Mouse (Mus musculus) macrophage (primary cell): ENCODE results near the gene Rhbdf2. TPM values are rescaled to one million over a fixed set of nuclear protein-coding genes. Genes with fewer than 3 reads are reported as not detected.
A peak's percentile ranks its signal among the peaks of the same experiment; 100 is the strongest.
"Not testable (repeated sequence)": the region's sequence is repeated elsewhere in the genome, so short reads cannot be mapped to it uniquely, and the experiment has no call there.

Experiments
- H3K27ac ChIP-seq: fragments of 350-480 bp; formaldehyde crosslinking; 2 replicates; pipeline ENCODE4 v1.9.0; 2021
- H3K36me3 ChIP-seq: fragments of 350-480 bp; formaldehyde crosslinking; 2 replicates; pipeline ENCODE4 v1.9.0; 2021; ENCODE audit errors: inconsistent target
- H3K4me3 ChIP-seq: fragments of 350-480 bp; formaldehyde crosslinking; 2 replicates; pipeline ENCODE4 v1.9.0; 2021; ENCODE audit errors: inconsistent target
- H3K79me2 ChIP-seq: fragments of 350-480 bp; formaldehyde crosslinking; 2 replicates; pipeline ENCODE4 v1.9.0; 2021; ENCODE audit errors: inconsistent target
- WGBS: methylation state at CpG from one replicate; pipeline ENCODE4 v1.1.7; 2026; ENCODE audit warnings: inconsistent platforms; ENCODE audit not compliant: missing documents; 5-methylcytosine and 5-hydroxymethylcytosine counted together
- polyA plus RNA-seq: library from polyadenylated mRNA; stranded (reverse); fragments of 250-400 nt; gene quantifications from 3 replicates; pipeline ENCODE4 v1.2.4, GENCODE M21; 2018; ENCODE audit warnings: inconsistent platforms

Rhbdf2 gene
- polyA plus RNA-seq, 1 experiment from 2014 or later = 14.2 TPM

GRCm38 (mm10) chr11:116621258-116621704, 5.5 kb downstream of the Rhbdf2 start:
- 59% methylated on average over 6 of the region's 6 CpGs for whole genome bisulfite sequencing

GRCm38 (mm10) chr11:116620559-116621253, 6.1 kb downstream of the Rhbdf2 start:
- WGBS = 93% methylated on average over 10 of the region's 10 CpGs
- peaks cover 69% of the 10 kb centered on the region for H3K79me2 ChIP-seq
- peak overlapping the region; percentile 33 for H3K27ac ChIP-seq
- H3K4me3 ChIP-seq = no peak overlapping the region
- no peaks in the 10 kb centered on the region for H3K36me3 ChIP-seq

More at GRCm38 (mm10) chr11:116621258-116621704, 5.5 kb downstream of the Rhbdf2 start:
- H3K36me3 ChIP-seq = no peaks in the 10 kb centered on the region
- peaks cover 69% of the 10 kb centered on the region for H3K79me2 ChIP-seq
- H3K27ac ChIP-seq = peak overlapping the region; percentile 33
- no peak overlapping the region for H3K4me3 ChIP-seq

DNA sequence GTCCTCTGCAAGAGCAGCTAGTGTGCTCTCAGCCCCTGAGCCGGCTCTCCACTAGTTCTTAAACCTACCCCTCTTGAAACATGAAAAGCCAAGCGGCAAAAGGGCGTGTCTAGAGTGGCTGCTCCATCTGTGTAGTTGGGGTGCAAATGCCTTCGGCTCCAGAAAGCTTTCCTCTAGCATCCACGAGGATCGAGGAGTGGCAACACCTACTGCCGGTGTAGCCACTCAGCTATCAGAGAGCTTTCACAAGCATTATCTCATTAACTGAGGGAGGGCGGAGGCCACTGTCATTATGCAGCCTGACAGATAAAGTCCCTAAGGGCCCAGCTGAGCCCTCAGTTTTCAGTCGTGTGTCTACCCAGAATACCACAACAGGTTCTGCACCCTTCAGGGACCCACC, 6.7 kb downstream of the Rhbdf2 start:
- H3K4me3 ChIP-seq = no peak overlapping the region
- H3K27ac ChIP-seq = no peak overlapping the region
- no peaks in the 10 kb centered on the region for H3K36me3 ChIP-seq
- peaks cover 75% of the 10 kb centered on the region for H3K79me2 ChIP-seq
- 90% methylated on average over 9 of the region's 9 CpGs for WGBS

DNA sequence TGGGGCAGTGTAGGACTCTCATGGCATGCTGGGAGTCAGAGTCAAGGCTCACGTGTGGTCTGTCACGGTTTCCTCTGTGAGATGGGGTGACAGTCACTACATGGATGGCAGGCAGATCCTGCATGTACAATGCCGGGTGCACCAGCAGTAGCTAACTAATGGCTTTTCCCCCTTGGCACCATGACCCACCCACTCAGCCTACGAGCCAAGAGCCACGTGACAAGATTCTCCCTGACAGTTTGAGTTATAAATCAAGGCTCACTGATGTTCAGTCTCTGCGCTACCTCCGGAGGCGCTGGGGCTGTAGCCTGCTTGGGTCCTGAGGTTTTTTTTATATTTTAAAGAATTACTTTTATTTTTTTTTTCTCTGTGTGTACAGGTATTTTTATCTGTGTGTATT, 7.3 kb downstream of the Rhbdf2 start:
- WGBS = 71% methylated on average over 8 of the region's 8 CpGs
- H3K27ac ChIP-seq = peak overlapping the region; percentile 100; the same call in 1 of the 2 replicates

DNA sequence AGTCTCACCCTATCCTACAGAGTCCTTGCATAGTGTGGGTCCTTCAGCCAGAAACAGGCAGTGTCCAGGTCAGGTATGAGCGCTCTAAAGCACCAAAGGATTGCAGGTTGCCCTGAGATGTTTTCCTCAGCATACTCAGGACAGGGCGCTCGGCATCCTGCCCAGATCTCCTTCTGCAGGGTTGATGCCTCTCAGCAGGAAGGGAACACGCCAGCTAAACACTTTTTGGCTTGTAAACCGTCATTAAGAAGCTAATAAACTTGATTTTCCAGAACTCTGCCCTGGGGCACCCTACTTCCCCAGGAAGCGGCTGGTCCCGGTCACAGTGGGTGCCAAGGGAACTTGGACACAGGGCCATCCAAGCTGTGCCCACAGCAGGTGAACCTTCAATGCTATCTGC, 7.7 kb downstream of the Rhbdf2 start:
- no peaks in the 10 kb centered on the region for H3K36me3 ChIP-seq
- peak overlapping the region; percentile 100 for H3K27ac ChIP-seq
- WGBS = 82% methylated on average over 6 of the region's 7 CpGs
- no peak overlapping the region for H3K4me3 ChIP-seq
- peaks cover 84% of the 10 kb centered on the region for H3K79me2 ChIP-seq

More for the DNA sequence above, 7.3 kb downstream of the Rhbdf2 start:
- Histone ChIP-seq H3K79me2 (peaks cover 80% of the 10 kb centered on the region), H3K4me3 (no peak overlapping the region), H3K36me3 (no peaks in the 10 kb centered on the region)

DNA sequence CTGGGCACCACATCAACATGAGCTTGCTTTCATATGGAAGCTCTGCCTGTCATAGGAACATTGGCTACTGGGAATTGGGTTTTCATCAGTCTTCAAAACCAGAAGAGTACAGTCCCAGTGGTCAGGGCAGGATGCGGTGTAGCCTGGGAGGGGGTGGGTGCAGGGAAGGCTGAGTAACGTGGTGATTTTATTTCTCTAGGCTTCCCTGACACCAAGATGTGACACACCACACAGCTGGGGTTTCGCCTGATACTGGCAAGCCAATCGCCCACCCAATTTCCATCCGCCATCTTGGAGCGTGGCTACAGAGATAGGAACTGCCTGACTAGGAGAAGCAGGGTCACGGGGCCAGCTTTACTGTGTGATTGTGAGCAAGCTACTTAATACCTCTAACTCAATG, 8.2 kb downstream of the Rhbdf2 start:
- Histone ChIP-seq H3K79me2 (peaks cover 86% of the 10 kb centered on the region), H3K36me3 (no peaks in the 10 kb centered on the region), H3K4me3 (no peak overlapping the region), H3K27ac (peak overlapping the region; percentile 100)
- WGBS = 79% methylated on average over 7 of the region's 7 CpGs

GRCm38 (mm10) chr11:116617641-116618040, 9.2 kb downstream of the Rhbdf2 start:
- WGBS = 5% methylated on average over 7 of the region's 7 CpGs
- H3K79me2 ChIP-seq = peaks cover 86% of the 10 kb centered on the region
- H3K4me3 ChIP-seq = peak overlapping the region; percentile 11; the same call in 1 of the 2 replicates
- H3K27ac ChIP-seq = peak overlapping the region; percentile 100
- H3K36me3 ChIP-seq = no peaks in the 10 kb centered on the region

DNA sequence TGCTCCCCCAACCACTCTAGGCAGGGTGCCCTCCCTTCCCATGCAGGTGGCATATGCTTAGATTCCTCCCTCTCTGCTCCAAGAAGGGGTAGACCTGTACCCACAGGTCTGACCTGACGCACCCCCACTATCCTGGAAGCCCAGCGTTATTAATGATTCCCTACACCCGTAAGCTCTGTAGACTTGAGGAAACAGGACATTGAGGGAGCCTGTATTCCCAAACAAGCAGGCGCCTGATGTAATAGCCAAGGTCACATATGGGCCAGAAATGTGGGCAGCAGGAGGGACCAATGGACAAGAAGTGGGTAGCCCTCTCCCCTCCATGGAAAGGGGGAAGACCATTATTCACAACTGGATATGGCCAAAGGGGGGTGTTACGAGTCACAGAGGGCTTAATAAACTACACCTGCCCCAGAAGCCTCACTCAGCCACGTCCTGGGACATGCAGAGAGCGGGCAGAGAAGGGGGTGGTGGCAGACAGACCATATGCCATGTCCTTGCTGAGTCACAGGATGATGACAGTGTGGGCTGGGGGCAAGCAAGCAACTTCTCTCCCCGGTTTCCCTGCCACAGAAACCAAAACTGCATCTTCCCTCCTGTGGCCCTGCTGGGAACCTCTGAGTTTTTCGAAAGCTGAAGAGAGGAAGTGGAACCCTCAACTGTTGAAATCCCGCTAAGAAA, 10.2 kb downstream of the Rhbdf2 start:
- 11% methylated on average over 10 of the region's 10 CpGs for WGBS
- H3K4me3 ChIP-seq = peak overlapping the region; percentile 12; the same call in 1 of the 2 replicates

DNA sequence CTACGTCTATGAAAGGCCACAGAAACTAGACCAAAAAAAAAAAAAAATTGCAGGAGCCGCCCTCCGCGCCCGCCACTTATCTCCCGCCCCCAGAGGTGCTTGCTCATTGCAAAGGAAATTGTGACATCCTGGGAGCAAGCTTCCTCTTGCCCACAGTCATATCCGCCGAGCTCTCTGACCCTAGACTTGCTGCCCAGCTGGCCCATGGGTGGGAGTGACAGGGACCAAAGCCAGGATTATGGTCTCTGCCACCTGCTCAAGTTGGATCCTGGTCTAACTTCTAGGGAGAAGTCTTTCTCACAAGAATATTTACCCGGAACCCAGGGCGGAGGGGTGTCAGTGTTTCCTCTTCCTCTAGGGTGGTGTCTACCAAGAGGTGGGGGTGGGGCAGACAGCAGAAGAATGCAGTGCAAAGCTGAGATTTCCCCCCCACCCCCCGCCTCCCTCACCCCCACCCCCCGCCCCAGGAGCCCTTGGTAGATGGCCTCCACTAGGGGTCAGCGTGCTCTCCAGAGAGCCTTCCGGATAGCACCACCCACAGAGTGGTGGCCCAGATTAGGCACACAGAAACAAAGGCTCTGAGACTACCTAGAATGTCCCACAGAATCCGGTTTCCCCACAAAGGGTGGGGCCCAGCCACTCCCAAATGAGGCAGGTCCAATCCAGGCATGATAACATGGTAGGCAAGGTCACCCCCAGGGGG, 10.9 kb downstream of the Rhbdf2 start:
- Histone ChIP-seq H3K27ac (peak overlapping the region; percentile 100), H3K36me3 (no peaks in the 10 kb centered on the region), H3K4me3 (peak overlapping the region; percentile 12; the same call in 1 of the 2 replicates), H3K79me2 (peaks cover 86% of the 10 kb centered on the region)
- 0% methylated on average over 15 of the region's 15 CpGs for WGBS

More for the DNA sequence above, 10.2 kb downstream of the Rhbdf2 start:
- peak overlapping the region; percentile 100 for H3K27ac ChIP-seq
- H3K79me2 ChIP-seq = peaks cover 86% of the 10 kb centered on the region
- no peaks in the 10 kb centered on the region for H3K36me3 ChIP-seq

DNA sequence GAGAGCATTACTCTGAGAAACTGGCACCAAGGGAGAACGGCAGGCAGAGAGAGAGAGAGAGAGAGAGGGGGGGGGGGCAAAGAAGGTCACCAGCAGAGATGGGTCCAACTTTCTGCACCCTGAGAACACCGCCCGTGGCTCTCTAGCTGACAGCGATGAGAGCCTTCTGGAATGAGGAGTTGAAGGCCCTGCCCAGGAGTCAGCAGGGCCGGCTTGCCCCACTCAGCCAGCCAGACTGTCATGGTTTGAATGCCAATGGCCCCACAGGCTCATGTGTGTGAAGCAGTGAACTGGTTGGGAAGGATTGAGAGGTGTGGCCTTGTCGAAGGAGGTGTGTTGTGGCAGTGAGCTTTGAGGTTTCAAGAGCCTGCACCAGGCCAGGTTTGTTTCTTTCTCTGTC, 13.6 kb downstream of the Rhbdf2 start:
- WGBS = 90% methylated on average over 5 of the region's 6 CpGs
- Histone ChIP-seq H3K27ac (no peak overlapping the region), H3K79me2 (peaks cover 86% of the 10 kb centered on the region), H3K4me3 (no peak overlapping the region), H3K36me3 (peaks cover 22% of the 10 kb centered on the region)

- Histone ChIP-seq H3K27ac (no peak overlapping the region), H3K4me3 (no peak overlapping the region)
- 100% methylated on average over 1 of the region's 1 CpGs for WGBS
Observed at GRCm38 (mm10) chr11:116612554-116612953, 14.3 kb downstream of the Rhbdf2 start.

DNA sequence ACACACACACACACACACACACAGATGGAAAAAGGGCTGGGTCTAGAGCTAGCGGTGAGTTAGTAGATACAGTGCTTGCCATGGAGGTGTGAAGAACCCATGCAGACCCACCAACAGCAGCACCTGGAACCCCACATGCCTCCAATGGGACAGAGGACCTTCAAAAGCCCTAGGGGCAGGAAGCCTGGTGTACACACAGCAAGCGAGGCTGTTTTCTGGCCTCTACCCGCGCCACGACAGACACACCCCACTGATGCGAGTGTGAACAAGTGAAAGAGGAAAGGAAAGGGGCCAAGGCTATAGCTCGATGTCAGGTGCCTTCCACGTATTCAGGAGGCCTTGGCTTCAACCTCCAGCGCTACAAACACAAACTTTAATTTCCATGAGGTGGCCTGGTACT, 14.9 kb downstream of the Rhbdf2 start:
- no peak overlapping the region for H3K27ac ChIP-seq
- H3K4me3 ChIP-seq = no peak overlapping the region
- peaks cover 32% of the 10 kb centered on the region for H3K36me3 ChIP-seq
- peaks cover 86% of the 10 kb centered on the region for H3K79me2 ChIP-seq
- WGBS = 77% methylated on average over 9 of the region's 9 CpGs

More at GRCm38 (mm10) chr11:116612554-116612953, 14.3 kb downstream of the Rhbdf2 start:
- Histone ChIP-seq H3K36me3 (peaks cover 29% of the 10 kb centered on the region), H3K79me2 (peaks cover 86% of the 10 kb centered on the region)

GRCm38 (mm10) chr11:116611168-116611567, 15.7 kb downstream of the Rhbdf2 start:
- 80% methylated on average over 6 of the region's 9 CpGs for WGBS
- not testable (repeated sequence) for H3K27ac ChIP-seq, H3K4me3 ChIP-seq
- Histone ChIP-seq H3K79me2 (peaks cover 93% of the 10 kb centered on the region), H3K36me3 (peaks cover 39% of the 10 kb centered on the region)

GRCm38 (mm10) chr11:116609965-116610630, 16.7 kb downstream of the Rhbdf2 start:
- WGBS = 93% methylated on average over 15 of the region's 15 CpGs

More at GRCm38 (mm10) chr11:116609965-116610630, 16.7 kb downstream of the Rhbdf2 start:
- Histone ChIP-seq H3K4me3 (no peak overlapping the region), H3K79me2 (peaks cover 89% of the 10 kb centered on the region), H3K36me3 (peaks cover 48% of the 10 kb centered on the region), H3K27ac (no peak overlapping the region)
